Mouse (Mus musculus) gastrocnemius, adult 8-10 months (tissue): ENCODE results near the gene Atp13a3. TPM values are rescaled to one million over a fixed set of nuclear protein-coding genes. Genes with fewer than 3 reads are reported as not detected.

Experiments used
- DNase-seq, 2 experiments: peaks; one replicate each; pipeline ENCODE4 v3.0.0; 2022; ENCODE audit warnings: low spot score in 2 of 2
- total RNA-seq, 4 experiments: library from RNA; stranded (reverse); gene quantifications; 2 replicates each; pipeline ENCODE4 v1.2.4; 2022

The Atp13a3 gene
- total RNA-seq, 4 experiments from 2014 or later, result 30.2 to 43.7 (median 36.2) TPM

DNA sequence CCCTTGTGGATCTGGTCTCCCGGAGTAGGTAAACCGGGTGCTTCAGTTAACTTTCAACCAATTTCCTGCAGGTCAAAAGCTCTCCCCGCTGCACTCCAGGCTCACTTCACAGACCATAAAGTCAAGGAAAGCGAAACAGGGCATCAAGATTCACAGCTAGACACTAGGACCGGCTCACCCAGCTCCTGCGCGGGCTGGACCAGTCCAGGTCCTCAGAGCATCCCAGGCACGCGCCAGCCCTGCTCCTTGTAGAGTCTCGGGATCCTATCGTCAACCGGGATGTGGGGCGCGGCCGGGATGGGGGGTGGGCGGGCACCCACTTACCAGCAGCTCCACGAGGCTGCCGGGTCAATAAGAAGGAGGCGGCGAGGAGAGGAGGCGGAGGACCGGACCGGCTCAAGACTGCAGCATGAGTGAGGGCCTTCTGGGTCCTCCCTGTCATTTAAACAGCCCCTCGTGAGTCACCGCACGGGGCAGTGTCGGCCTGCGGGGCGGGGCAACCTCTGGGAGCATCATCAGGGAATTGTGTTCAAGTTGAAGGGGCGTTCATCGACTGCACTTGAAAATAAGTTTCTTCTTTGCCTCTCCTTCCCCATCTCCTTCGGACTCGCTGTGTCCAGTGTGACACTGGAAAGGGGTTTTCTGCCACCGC lies 122.8 kb downstream of the Atp13a3 start, which contains the start of gene Lrrc15:
Lrrc15 (minus strand) TSS at position 413 of the 652 bp plus-strand sequence.
- DNase-seq, result no peak

DNA sequence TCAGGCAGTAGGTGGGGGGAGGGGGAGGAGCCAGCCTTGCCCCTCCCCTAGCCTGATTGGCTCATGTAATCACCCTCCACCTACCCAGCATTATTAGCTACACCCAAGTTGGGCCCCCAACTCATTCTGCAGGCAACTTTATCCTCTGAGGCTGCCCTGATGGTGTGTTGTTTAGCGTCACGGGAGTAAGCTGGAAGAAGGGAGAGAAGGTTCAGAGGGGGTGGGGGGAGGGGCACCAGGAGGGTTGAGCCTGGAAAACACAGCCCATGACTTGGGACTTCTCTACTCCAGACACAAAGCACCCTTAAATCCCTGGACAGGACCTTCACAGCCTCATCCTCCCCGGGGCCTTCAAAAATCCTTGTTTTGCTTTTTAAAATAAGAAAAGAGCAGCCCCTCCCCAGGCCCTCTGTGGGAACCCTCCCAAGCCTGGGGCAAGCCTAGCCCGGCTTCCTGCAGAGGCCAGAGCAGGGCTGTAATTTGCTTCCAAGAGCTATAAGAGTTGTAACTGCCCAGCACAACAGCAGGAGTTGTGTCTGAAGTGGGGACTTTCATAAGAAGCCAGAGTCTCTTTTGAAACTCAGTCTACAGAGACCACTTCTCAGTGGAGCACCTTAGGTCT lies 125.0 kb downstream of the Atp13a3 start:
- DNase-seq, result no peak

DNA sequence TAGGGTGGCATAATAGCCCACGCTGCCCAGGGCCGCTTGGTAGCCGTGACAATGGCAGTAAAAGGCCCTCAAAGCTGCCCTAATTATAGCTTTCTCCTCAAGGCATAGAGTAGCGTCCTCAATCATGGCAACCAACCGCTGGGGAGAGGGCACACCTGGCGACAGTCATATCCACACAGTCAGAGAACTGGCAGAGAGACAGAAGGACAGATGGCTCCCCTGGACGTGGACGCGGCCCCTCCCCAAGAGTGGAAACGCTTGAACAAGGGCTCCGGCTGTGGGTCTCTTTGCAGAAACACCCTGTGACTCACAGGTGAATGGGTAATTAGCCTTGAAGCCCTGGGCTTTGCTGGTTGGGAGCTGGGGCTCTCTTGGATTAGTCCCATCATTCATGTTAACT lies 127.4 kb downstream of the Atp13a3 start:
- DNase-seq, result no peak

DNA sequence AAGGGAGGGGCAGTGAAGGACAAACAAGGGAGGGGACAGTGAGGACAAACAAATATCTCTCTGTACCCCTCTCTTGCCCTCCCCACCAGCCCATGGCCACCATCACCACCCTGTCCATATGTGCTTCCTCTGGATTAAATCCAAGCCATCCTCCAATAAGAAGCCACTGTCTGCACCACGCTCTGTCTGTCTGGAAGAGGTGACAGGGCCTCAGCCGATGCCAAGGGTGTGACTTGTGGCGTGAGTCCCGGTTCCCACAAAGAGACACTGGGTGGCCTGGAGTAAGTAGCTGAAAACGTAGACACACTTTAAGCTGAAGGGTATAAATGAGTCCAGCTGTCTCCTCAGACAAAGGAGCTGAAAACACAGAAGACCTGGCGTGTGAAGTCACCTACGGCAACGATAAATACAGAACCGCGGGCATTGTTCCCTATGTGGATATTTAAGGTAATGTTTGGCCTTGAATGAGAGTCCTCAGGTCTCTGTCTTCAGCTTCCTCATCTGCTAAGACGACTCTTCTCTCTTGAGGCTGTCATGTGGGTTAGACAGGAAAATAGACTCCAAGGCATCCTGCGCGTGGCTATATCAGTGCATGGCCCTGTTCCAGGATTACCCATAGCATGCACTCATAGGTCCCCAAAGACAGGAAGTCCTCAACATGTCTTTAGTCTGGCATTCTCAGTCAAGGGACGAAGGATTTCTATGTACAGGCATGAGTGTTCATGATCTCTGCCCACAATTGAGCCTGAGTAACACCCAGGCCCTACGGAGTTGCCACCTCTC lies 130.0 kb downstream of the Atp13a3 start:
- DNase-seq, result no peak

DNA sequence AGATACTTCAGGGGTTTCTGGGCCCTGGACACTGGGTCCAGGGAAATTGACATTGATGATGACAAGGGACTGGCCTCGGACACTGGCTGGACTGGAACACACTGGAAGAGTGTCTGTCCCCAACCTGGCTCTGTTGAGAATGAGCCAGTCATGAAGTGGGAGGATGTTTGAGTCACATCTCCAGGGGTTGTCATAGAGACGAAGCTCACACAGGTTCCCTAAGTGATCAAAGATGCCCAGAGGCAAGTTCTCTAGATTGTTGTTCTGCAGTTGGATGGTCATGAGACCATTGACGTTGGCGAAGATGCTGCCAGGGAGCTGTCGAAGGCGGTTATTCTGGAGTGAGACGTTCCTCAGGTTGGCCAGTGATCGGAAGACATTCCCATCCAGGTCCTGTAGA lies 132.7 kb downstream of the Atp13a3 start:
- no peak for DNase-seq

DNA sequence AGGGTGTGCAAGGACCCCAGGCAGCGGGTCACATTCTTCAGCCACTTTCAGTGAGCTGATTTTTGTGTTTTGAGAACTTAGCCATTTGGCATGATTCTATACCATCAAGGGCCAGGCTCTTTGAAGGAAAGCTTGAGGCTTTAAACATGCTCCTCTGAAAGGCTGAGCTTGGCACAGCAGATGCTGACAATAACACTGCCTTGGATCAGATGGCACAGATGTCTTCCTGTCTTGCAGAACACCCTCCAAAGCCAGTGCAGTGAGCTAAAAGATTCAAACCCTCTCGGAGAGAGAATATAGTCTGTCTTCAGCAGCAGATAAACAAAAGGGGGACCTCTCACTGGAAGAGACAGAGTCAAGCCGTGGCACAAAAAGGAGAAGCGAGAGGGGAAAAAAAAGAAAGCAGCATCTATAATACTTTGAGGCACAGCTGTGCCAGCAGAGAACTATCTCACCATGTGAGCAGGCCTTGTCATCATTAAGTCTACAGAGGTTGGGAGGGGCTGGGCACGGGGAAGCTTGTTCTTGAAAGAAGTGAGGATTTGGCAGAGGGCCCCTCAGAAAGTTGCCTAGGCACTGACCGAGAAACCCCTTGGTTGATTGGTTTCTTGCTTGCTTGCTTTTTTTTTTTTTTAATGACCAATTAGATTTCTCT lies 133.7 kb downstream of the Atp13a3 start:
- no peak for DNase-seq

DNA sequence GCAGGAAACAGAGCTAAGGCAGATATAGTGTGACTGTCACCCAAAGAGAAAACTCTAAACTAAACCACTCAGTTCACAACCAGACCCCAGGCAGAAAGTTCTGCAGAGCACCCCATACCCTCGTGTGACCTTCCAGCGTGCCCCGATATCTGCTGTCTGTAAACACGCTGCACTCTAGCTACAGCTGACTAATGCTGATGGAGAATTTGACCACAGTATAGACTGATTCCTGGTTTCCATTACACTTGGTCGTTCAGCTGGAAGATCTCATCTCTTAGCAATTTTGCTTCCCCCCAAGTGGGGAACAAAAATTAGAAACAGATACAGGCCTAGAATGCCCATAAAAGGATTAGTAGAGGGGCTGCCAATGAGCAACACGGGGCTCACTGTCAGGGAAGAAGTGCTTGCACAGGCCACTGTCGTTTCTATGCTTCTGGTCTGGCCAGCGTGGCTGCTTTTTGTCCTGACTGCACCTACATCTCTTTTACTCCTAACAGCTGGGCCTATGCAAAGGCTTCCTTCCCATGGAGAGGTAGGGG lies 134.5 kb downstream of the Atp13a3 start:
- no peak for DNase-seq

DNA sequence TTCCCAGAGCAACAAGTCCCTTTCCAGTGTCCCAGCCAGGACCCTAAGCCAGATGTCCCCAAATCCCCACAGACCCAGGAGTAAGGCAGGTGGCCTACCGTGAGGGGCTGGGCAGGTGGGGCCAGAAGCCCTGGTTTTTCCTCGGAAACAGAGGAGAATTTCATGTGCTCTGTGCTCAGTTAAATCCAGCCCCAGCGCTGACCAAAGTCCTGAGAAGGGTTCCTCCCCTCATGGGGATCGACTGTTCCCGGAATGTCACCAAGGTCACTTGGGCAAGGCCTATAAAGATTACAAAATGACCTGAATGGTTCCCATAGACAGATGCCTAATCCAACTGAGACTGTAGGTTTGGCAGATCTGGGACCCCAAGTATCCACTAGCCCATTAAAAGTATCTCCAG lies 138.4 kb downstream of the Atp13a3 start, which contains the start of gene Cpn2:
Cpn2 (minus strand) TSS at position 141 of the 400 bp plus-strand sequence.
- no peak for DNase-seq

DNA sequence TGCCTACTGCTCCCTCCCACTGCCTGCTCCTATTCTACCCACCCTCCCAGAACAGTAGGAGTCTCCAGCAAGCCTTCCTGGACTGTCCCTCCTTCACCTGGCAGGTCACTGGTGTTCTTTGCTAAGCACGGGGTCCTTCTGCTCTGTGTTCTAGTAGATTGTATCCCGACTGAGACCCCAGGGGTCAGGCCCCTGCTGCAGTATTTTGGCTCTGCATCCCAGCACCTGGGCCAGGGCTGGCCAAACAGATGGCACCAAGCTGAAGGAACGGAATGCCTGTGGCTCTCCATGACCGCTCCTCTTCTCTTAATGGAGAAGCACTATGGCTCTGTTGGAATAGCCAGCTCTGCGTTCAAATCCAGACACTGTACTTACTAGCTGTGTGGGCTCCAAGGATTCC lies 139.2 kb downstream of the Atp13a3 start:
- DNase-seq, result no peak

DNA sequence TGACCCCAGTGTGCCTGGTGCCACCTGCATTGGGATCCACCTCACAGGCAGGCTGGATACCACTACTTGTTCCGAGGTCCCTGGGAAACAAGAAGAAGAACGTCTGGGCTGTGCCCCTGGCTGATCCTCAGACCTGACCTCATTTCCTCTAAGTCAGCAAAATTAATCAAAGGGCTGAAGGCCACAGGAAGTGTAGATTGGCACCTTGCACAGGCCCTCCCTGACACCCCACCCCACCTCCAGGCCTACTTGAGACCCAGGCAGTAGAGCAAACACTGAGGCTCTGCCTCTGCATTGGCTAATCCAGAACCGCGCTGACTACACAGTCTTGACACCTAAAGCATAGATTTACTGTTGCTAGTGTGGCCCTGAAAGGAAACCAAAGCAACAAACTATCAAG lies 140.2 kb downstream of the Atp13a3 start:
- DNase-seq, result no peak

DNA sequence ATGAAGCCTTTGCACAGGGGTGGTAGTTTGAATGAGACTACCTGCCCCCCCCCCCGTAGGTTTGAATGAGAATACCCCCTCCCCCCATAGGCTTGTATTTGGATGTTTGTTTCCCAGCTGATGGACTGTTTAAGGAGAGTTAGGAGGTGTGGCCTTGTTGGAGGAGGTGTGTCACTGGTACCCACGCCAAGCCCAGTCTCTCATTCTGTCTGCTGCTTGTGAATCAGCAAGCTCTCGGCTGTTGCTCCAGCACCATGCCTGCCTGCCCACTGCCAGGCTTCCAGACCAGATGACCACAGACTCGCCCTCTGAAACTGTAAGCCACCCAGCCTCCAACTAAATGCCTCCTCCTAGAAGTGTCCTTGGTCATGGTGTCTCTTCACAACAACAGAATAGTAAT lies 142.6 kb downstream of the Atp13a3 start:
- DNase-seq, result no peak

DNA sequence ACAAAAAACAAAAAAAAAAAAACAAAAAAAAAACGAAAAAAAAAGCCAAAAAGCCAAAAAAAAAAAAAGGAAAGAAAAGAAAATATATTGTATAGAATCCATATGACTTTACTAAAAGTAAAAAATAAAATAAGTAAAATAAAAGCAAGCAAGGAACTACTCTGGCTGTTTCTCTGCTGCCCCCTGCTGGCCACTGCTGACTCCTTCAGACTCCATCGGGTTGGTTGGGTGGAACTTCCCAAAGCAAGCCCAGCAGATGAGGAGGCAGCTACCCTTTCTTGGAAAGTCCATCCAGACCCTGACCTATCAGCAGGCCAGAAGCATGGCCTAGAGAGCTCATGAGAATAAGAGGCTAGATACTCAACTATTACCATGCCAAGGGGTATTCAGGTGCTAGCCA lies 143.1 kb downstream of the Atp13a3 start:
- no peak for DNase-seq

Other genes with a start within 250 kb of the Atp13a3 start
- gene Cpn2, start 138.5 kb downstream of the Atp13a3 start, total RNA-seq, result under 1 TPM in 2 of 4 experiments, not detected in 2; 0.07 to 0.13 TPM
- under 1 TPM; 0.05 to 0.31 (median 0.10) TPM for gene Lrrc15, start 122.7 kb downstream of the Atp13a3 start, total RNA-seq
- gene Gp5, start 95.2 kb downstream of the Atp13a3 start, total RNA-seq, result not detected
- 1 to 10 TPM in 3 of 4 experiments, under 1 TPM in 1; 0.82 to 1.6 (median 1.3) TPM for gene Tmem44, start 144.9 kb upstream of the Atp13a3 start, total RNA-seq
- 10 to 100 TPM; 19.6 to 23.0 (median 20.8) TPM for gene Lsg1, start 181.6 kb upstream of the Atp13a3 start, total RNA-seq
- gene Fam43a, start 193.7 kb upstream of the Atp13a3 start, total RNA-seq, result 1 to 10 TPM; 3.4 to 6.3 (median 4.6) TPM